In the genomic region with DNA sequence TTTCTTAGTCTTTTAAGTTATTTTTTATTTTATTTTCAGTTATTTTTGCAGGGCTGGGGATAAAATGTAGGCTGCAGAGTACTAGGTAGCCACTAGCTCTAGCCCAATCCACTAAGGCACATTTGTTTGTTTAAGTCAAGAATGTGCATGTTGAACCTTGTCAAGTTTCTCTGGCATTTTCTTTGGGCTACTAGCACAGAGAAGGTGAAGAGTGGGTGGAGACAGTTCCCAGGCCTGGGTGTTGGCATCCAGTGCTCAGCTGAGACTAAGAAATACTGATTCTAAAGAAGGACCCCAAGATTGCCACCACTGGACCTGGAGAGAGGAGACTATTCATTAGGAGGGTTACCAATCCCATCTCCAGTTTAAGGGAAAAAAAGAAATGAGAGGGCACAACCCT, we compare ENCODE assay signal across 32 mouse cellular contexts. TPM values are rescaled to one million over a fixed set of nuclear protein-coding genes. Genes with fewer than 3 reads are reported as not detected.
"Had no signal": no experiment of that assay in that cellular context is flagged by ENCODE, and none has a peak within 500 bp of the region (broad histone marks: within the 10 kb centered on the region; RNA-seq: fewer than 3 reads in every experiment).

No protein-coding gene starts in this region.

- ATAC-seq: intestine, embryonic 15.5 days; liver, postnatal 0 days; midbrain, embryonic 15.5 days had no signal

- DNase-seq: kidney, adult 11 months; kidney, adult 8-10 months; kidney, postnatal 10 days; kidney, postnatal 36 days; left cerebral cortex, postnatal 4 days; liver, postnatal 0 days; retina, postnatal 1 day; thymus, adult 18-20 months; thymus, postnatal 36 days had no signal

- H3K27me3 ChIP-seq: intestine, embryonic 15.5 days; kidney, embryonic 15.5 days; limb, embryonic 12.5 days; limb, embryonic 15.5 days; midbrain, embryonic 12.5 days; midbrain, embryonic 15.5 days; neural tube, embryonic 13.5 days had no signal

- H3K27ac ChIP-seq: intestine, embryonic 15.5 days; kidney, embryonic 15.5 days; limb, embryonic 12.5 days; limb, embryonic 15.5 days; liver, embryonic 14.5 days; midbrain, embryonic 12.5 days; midbrain, embryonic 15.5 days; neural tube, embryonic 13.5 days had no signal

- H3K9me3 ChIP-seq: intestine, embryonic 15.5 days; kidney, embryonic 15.5 days; limb, embryonic 12.5 days; limb, embryonic 15.5 days; midbrain, embryonic 12.5 days; midbrain, embryonic 15.5 days; neural tube, embryonic 13.5 days had no signal

- H3K4me2 ChIP-seq: intestine, embryonic 15.5 days; kidney, embryonic 15.5 days; limb, embryonic 12.5 days; limb, embryonic 15.5 days; liver, embryonic 11.5 days; midbrain, embryonic 12.5 days; midbrain, embryonic 15.5 days; neural tube, embryonic 13.5 days had no signal

- H3K36me3 ChIP-seq: intestine, embryonic 15.5 days; kidney, embryonic 15.5 days; limb, embryonic 12.5 days; limb, embryonic 15.5 days; midbrain, embryonic 12.5 days; midbrain, embryonic 15.5 days; neural tube, embryonic 13.5 days had no signal

- H3K9ac ChIP-seq: intestine, embryonic 15.5 days; kidney, embryonic 15.5 days; limb, embryonic 12.5 days; limb, embryonic 15.5 days; liver, embryonic 14.5 days; liver, postnatal 0 days; midbrain, embryonic 12.5 days; midbrain, embryonic 15.5 days; neural tube, embryonic 13.5 days had no signal

- H3K4me3 ChIP-seq: intestine, embryonic 15.5 days; kidney, embryonic 15.5 days; limb, embryonic 12.5 days; limb, embryonic 15.5 days; midbrain, embryonic 12.5 days; midbrain, embryonic 15.5 days; myocyte; neural tube, embryonic 13.5 days had no signal

- H3K4me1 ChIP-seq: intestine, embryonic 15.5 days; kidney, embryonic 15.5 days; limb, embryonic 12.5 days; limb, embryonic 15.5 days; midbrain, embryonic 12.5 days; midbrain, embryonic 15.5 days; neural tube, embryonic 13.5 days had no signal

RNA-seq across cellular contexts. Expression of a gene that starts 5.4 kb away (rescaled TPM):
- total RNA-seq: layer of hippocampus, adult 8-10 months; layer of hippocampus, postnatal 10 days; left cerebral cortex, adult 8-10 months; left cerebral cortex, postnatal 14 days; left cerebral cortex, postnatal 4 days; megakaryocyte progenitor cell, adult 5-6 weeks; megakaryocyte-erythroid progenitor cell, adult 5-6 weeks; monocyte, adult 5-6 weeks; neutrophil, adult 5-6 weeks had no signal
- polyA plus RNA-seq: kidney, embryonic 15.5 days; limb, embryonic 12.5 days; limb, embryonic 15.5 days; liver, embryonic 11.5 days; midbrain, embryonic 12.5 days; midbrain, embryonic 15.5 days; myocyte; small intestine, adult 2 months; spleen, adult 2 months; stomach, embryonic 16.5 days; testis, adult 2 months; urinary bladder, adult 2 months had no signal

RNA-seq across cellular contexts. Expression of a gene that starts 14.3 kb away (rescaled TPM):
- total RNA-seq: layer of hippocampus, adult 8-10 months; layer of hippocampus, postnatal 10 days; left cerebral cortex, adult 8-10 months; left cerebral cortex, postnatal 14 days; left cerebral cortex, postnatal 4 days; megakaryocyte progenitor cell, adult 5-6 weeks; megakaryocyte-erythroid progenitor cell, adult 5-6 weeks; monocyte, adult 5-6 weeks had no signal
- polyA plus RNA-seq: limb, embryonic 12.5 days; limb, embryonic 15.5 days; midbrain, embryonic 12.5 days; midbrain, embryonic 15.5 days; myocyte; neural tube, embryonic 13.5 days; small intestine, adult 2 months; spleen, adult 2 months; urinary bladder, adult 2 months had no signal

RNA-seq across cellular contexts. Expression of a gene that starts 32.2 kb away (rescaled TPM):
- total RNA-seq: layer of hippocampus, postnatal 10 days; left cerebral cortex, adult 8-10 months; left cerebral cortex, postnatal 14 days; left cerebral cortex, postnatal 4 days; megakaryocyte progenitor cell, adult 5-6 weeks; megakaryocyte-erythroid progenitor cell, adult 5-6 weeks; monocyte, adult 5-6 weeks; neutrophil, adult 5-6 weeks had no signal
- polyA plus RNA-seq: limb, embryonic 12.5 days; midbrain, embryonic 12.5 days; myocyte; neural tube, embryonic 13.5 days; small intestine, adult 2 months; urinary bladder, adult 2 months had no signal

RNA-seq across cellular contexts. Expression of a gene that starts 47.9 kb away (rescaled TPM):
- total RNA-seq: layer of hippocampus, adult 8-10 months; layer of hippocampus, postnatal 10 days; left cerebral cortex, adult 8-10 months; left cerebral cortex, postnatal 14 days; left cerebral cortex, postnatal 4 days; megakaryocyte progenitor cell, adult 5-6 weeks; megakaryocyte-erythroid progenitor cell, adult 5-6 weeks; monocyte, adult 5-6 weeks; neutrophil, adult 5-6 weeks had no signal
- polyA plus RNA-seq: intestine, embryonic 15.5 days; kidney, embryonic 15.5 days; limb, embryonic 12.5 days; liver, embryonic 14.5 days; midbrain, embryonic 12.5 days; midbrain, embryonic 15.5 days; myocyte; neural tube, embryonic 13.5 days; small intestine, adult 2 months; spleen, adult 2 months; urinary bladder, adult 2 months had no signal
